Mouse (Mus musculus) heart, embryonic 10.5 days (tissue): Measurements from ENCODE around the gene Sfrp5. TPM values are rescaled to one million over a fixed set of nuclear protein-coding genes. Genes with fewer than 3 reads are reported as not detected.

Experiments
- DNase-seq: peaks from one replicate; pipeline ENCODE4 v3.0.0-alpha.2; 2017; ENCODE audit warnings: low spot score
- H3K27ac ChIP-seq: fragments of 300-500 bp; sonication (generic); 2 replicates; pipeline ENCODE4 v1.5.1; 2016; ENCODE audit warnings: mild to moderate bottlenecking
- H3K27me3 ChIP-seq: fragments of 300-500 bp; sonication (generic); 2 replicates; pipeline ENCODE4 v1.6.1; 2016; ENCODE audit warnings: mild to moderate bottlenecking; ENCODE audit not compliant: poor library complexity, insufficient read depth, severe bottlenecking
- H3K36me3 ChIP-seq: fragments of 300-500 bp; sonication (generic); 2 replicates; pipeline ENCODE4 v1.6.1; 2016; ENCODE audit warnings: mild to moderate bottlenecking, moderate library complexity
- H3K4me1 ChIP-seq: fragments of 300-500 bp; sonication (generic); 2 replicates; pipeline ENCODE4 v1.6.1; 2016; ENCODE audit warnings: mild to moderate bottlenecking
- H3K4me3 ChIP-seq: fragments of 300-500 bp; sonication (generic); 2 replicates; pipeline ENCODE4 v1.5.1; 2016; ENCODE audit warnings: mild to moderate bottlenecking, moderate library complexity
- H3K9me3 ChIP-seq: fragments of 300-500 bp; sonication (generic); 2 replicates; pipeline ENCODE4 v1.6.1; 2016; ENCODE audit warnings: mild to moderate bottlenecking, moderate library complexity
- WGBS: fragments of 180-500 bp; shearing (Covaris S2); methylation state at CpG from one replicate; pipeline ENCODE4 v1.1.7; 2016; 5-methylcytosine and 5-hydroxymethylcytosine counted together
- polyA plus RNA-seq: library from polyadenylated mRNA; unstranded; fragments of >200 nt; fragmentation: Nextera tagmentation; extraction: Ambion mirVana; gene quantifications from 2 replicates; pipeline ENCODE4 v1.2.1, GENCODE M21; 2016

The Sfrp5 gene
- 7.9 and 18.6 TPM in 2 replicates for polyA plus RNA-seq

DNA sequence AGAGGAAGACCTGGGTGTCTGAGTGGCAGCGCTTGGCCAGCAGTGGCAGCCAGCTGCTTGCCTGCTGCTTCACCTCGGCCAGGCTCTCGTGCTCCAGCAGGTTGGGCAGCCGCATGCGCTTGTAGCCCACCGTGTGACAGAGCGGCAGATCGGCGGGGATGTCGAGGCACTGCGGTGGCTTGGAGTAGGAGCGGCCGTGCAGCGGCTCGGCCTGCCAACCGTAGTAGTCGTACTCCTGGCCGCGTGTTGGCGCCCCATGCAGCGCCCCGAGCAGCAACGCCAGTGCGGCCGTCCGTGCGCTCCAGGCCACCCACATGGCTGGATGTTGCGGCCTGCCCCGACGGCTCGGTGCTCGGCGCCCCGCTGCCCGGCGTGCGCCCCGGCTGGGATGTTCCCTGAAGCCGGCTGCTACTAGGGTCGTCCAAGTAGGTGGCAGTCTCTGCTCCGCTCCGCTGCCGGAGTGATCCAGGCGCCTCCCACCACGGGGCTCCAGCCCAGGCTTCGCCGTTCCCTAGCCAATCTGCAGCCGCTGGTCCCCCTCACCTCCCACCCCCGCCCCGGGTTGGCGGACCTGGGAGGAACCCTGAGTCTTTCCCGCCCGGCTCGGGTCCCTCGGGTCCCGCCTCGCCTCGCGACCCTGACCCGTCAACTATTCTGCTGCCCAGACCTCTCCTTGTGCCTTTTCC lies at the start of gene Sfrp5:
TSS of gene Sfrp5 (minus strand) at position 557 of the 686 bp plus-strand sequence.
- DNase-seq: no peak
- Histone ChIP-seq H3K4me3 (peak within 1 kb of the TSS; percentile 53), H3K36me3 (no peaks in the 10 kb centered on the region), H3K4me1 (peaks cover 37% of the 10 kb centered on the region), H3K27ac (peak within 1 kb of the TSS; percentile 9; the same call in 1 of the 2 replicates), H3K27me3 (peaks cover 71% of the 10 kb centered on the region), H3K9me3 (no peaks in the 10 kb centered on the region)
- under 1% methylated on average over 60 of the region's 60 CpGs for WGBS

DNA sequence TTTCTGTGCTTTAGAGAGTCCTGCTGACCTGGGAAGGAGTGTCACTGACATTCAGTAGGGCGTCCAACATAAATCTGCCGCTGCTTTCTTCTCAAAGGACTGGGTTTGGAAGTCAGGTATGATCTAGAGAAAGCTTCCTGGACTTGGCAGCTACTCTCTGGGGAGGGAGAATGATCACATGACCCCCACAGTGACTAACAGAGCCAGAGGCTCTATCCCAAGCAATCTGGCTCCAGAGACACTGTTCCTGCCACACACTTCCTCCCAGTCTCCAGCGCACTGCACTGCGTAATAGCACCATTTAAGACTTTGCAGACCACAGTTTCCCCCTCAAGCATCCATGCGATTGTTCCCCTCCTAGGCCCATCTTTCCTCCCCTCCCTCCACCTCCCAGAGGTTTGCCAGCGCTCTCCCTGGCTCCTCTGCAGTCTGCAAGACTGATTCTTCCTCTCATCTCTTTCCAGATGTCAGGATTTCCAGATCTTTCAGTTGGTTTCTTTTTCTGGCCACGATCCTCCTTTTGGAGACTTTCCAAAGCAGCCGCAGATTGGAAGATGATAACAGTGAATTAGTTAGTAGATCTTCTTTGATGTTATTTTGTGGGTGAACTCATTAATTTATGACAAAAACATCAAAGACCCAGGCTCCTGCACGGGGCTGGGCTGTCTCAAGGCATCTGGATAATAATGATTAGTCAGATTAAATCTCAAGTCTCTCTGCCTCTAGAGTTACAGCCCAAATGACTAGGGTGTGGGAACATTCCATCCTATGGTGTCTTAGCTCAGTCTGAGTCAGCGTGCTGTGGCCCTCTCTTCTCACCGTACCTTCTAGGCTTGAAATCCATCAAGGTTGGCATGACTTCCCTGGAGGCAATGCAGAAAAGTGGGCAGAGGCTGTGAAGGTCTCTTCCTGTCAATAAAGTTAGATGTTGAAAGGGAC lies 48.2 kb upstream of the Sfrp5 start:
- Histone ChIP-seq H3K27ac (no peak overlapping the region), H3K4me3 (no peak overlapping the region), H3K27me3 (peaks cover 40% of the 10 kb centered on the region), H3K36me3 (no peaks in the 10 kb centered on the region), H3K9me3 (no peaks in the 10 kb centered on the region), H3K4me1 (peaks cover 10% of the 10 kb centered on the region)
- DNase-seq: no peak
- 64% methylated on average over 11 of the region's 11 CpGs for WGBS

DNA sequence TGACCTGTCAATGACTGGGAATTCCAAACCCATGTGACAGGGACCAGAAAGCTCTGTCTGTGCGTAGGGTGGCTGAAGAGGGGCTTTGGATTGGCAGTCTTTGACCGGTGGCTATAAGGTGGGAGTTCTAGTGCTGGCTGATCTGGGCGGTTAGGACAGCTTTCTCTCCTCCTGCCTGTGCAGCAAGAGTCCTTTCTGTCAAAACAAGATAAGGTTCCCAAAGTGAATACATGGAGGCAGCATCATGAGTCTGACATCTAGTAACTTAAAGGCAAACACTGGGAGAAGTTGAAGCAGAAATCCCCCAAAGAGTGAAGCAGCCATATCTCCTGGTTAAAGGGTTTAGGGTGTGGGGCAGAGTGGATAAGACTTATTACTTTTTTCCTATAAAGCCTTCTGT lies 45.5 kb upstream of the Sfrp5 start, which contains the start of gene Golga7b:
TSS of gene Golga7b (plus strand) at position 56 of the 400 bp plus-strand sequence.
- H3K27me3 ChIP-seq: peaks cover 18% of the 10 kb centered on the region; the same call in 1 of the 2 replicates
- H3K9me3 ChIP-seq: no peaks in the 10 kb centered on the region
- DNase-seq: no peak
- no peaks in the 10 kb centered on the region for H3K36me3 ChIP-seq
- H3K4me3 ChIP-seq: no peak within 1 kb of the TSS
- H3K4me1 ChIP-seq: peaks cover 11% of the 10 kb centered on the region
- WGBS: 40% methylated on average over 3 of the region's 3 CpGs
- no peak within 1 kb of the TSS for H3K27ac ChIP-seq

DNA sequence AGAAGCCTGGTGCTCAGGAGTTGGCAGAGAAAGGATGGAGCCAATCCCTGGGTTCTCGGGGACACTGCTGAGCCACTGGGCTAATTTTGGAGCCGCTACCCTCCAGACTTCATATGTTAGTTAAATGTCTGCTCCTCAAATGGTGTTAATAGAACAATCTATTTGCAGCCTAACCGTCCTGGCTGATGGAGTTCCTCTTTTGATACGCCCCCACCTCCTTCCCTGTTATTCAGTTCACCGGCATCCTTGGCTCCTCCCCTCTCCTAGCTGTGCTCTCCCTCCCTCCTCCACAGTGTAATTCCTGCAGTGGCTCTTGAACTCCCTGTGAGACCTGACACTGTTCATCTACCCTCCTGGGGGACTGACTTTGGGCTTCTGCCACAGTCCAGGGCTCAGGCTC lies 44.6 kb upstream of the Sfrp5 start:
- Histone ChIP-seq H3K4me3 (no peak overlapping the region), H3K27me3 (peaks cover 18% of the 10 kb centered on the region; the same call in 1 of the 2 replicates), H3K9me3 (no peaks in the 10 kb centered on the region), H3K4me1 (peaks cover 17% of the 10 kb centered on the region), H3K27ac (no peak overlapping the region), H3K36me3 (no peaks in the 10 kb centered on the region)
- 51% methylated on average over 5 of the region's 5 CpGs for WGBS
- no peak for DNase-seq

DNA sequence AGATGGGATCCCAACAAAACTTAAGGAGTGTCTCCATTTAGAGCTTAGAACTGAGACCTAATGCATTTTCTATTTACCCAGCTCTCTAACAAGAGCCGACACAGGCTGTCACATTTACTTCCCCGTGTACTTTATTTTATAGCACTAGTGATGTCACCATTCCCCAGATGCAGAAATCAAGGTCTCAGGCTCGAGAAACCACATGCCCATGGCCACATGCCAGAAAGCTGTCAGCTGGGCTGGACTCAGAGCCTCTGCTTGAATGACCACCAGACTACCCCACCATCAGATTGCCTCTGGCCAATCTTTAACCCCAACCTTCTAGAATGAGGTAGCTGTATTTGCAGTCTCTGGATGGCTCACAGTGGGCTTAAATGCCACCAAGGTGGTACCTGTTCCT lies 41.3 kb upstream of the Sfrp5 start:
- no peaks in the 10 kb centered on the region for H3K36me3 ChIP-seq
- no peak overlapping the region for H3K4me3 ChIP-seq
- no peaks in the 10 kb centered on the region for H3K9me3 ChIP-seq
- 70% methylated on average over 3 of the region's 3 CpGs for WGBS
- H3K27ac ChIP-seq: no peak overlapping the region
- peaks cover 29% of the 10 kb centered on the region for H3K4me1 ChIP-seq
- H3K27me3 ChIP-seq: peaks cover 18% of the 10 kb centered on the region; the same call in 1 of the 2 replicates
- DNase-seq: no peak

DNA sequence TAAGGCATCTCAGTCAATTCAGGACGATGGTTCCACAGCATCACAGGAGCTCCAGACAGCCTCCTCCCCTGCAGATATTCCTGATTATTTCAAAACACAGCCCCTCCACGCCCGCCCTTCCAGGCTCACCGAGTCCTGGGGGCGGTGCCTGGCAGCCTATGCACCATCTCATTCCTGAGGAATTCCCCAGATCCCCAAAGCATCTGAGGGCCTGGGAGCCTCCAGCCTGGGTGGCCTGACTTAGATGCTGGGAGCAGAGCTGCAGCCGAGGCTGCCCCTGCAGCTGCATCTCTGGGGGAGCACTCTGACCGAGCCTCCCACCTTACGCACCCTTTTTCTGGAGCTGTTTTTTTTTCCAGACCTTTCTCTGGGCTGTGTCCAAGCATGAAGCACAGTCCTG lies 38.8 kb upstream of the Sfrp5 start:
- Histone ChIP-seq H3K9me3 (no peaks in the 10 kb centered on the region), H3K36me3 (no peaks in the 10 kb centered on the region), H3K27ac (no peak overlapping the region), H3K4me1 (peaks cover 30% of the 10 kb centered on the region), H3K27me3 (0 out of 2 replicates have a peak, but pooled peaks cover 4% of the 10 kb centered on the region), H3K4me3 (no peak overlapping the region)
- 42% methylated on average over 8 of the region's 8 CpGs for WGBS
- DNase-seq: no peak

DNA sequence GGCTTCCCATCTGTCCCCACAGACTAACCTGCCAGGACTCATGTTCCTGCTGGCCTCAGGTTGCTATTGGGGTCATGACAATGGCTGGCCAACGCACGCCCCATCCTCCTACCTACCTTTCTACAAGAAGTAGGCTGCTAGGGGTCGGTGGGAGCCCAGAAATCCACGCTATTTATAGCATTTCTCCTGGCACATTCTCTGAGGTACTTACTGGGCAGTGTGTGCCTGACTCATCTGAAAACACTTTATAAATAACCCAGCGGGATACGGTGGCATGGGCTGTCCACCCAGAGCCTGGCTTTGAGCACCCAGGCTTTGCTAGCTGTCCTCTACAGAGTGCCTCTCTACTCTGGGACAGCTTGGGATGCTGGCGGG lies 36.3 kb upstream of the Sfrp5 start:
- peak overlapping the region; percentile 31 for H3K4me3 ChIP-seq
- H3K4me1 ChIP-seq: peaks cover 30% of the 10 kb centered on the region
- no peaks in the 10 kb centered on the region for H3K9me3 ChIP-seq
- no peaks in the 10 kb centered on the region for H3K36me3 ChIP-seq
- H3K27me3 ChIP-seq: no peaks in the 10 kb centered on the region
- DNase-seq: no peak
- 39% methylated on average over 7 of the region's 7 CpGs for WGBS
- H3K27ac ChIP-seq: peak overlapping the region; percentile 68

DNA sequence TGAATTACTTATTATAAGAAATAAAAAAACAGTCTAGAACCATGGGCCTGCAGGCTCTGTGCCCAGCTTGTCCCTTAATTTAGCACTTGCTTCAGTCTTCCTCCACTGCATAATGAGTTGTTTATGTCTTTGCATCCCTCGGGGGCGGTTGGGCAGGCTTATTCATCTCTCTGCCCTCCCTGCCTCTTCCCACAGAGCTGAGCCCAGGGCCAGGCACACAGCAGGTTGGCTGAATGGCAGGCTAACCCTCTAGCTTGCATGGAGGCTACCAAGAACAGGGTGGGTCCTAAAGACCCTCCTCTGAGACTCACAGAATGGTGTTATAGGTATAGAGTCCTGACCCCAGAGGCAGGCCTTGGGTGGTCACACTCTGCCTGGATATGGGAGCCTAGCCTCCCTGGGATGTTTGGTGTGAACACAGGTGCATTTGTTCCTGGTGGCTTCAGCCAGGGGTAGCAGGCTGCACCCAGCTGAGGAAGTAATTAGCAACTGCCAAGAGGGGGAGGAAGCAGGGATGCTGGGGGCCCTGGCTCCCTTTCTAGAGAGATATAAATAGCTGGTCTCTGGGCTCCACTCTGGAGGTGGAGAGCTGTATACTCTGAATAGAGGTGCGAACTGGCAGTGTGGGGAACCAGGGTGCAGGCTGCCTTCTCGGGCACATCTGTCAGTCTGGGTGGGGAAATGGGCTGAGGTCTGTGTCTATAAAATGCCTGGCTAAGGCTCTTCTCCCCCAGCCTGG lies 35.7 kb upstream of the Sfrp5 start:
- Histone ChIP-seq H3K4me1 (peaks cover 30% of the 10 kb centered on the region), H3K9me3 (no peaks in the 10 kb centered on the region), H3K4me3 (peak overlapping the region; percentile 31), H3K36me3 (no peaks in the 10 kb centered on the region), H3K27me3 (no peaks in the 10 kb centered on the region), H3K27ac (peak overlapping the region; percentile 68)
- no peak for DNase-seq
- 18% methylated on average over 4 of the region's 4 CpGs for WGBS

DNA sequence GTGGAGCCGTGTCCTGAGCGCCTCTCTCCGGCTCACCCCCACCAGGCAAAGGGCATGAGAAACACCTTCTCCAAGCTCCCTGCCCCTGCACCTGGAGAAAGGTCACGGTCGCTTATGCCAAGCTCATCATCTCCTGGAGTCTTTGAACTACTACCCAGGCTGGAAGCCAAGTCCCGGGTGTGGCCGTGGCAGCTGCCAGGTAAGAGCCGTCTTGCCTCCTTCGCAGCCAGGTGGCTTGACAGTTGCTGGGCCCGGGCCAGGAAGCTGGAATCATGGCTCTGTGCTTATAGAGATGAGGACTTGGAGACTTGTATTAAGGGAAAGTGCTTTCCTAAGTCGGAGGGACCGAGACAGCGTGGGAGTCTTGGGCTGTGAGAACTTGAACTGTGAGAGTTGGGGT lies 28.9 kb upstream of the Sfrp5 start:
- H3K27ac ChIP-seq: no peak overlapping the region
- no peaks in the 10 kb centered on the region for H3K9me3 ChIP-seq
- peaks cover 13% of the 10 kb centered on the region; the same call in 1 of the 2 replicates for H3K27me3 ChIP-seq
- no peak for DNase-seq
- WGBS: 90% methylated on average over 13 of the region's 13 CpGs
- no peak overlapping the region for H3K4me3 ChIP-seq
- H3K36me3 ChIP-seq: no peaks in the 10 kb centered on the region
- no peaks in the 10 kb centered on the region for H3K4me1 ChIP-seq

DNA sequence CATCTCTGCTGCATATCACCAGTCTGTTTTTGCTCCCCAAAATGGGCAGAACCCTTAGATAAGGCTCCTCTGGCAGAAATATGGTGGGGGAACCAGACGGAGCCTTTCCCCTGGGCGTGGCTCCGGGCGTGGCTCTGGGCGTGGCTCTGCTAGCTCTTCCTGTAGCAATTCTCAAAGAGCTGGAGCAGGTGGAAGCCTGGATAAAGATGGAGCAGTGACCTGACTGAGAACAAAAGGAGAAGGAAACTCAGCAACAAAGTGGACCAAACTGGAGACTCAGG lies 28.2 kb upstream of the Sfrp5 start:
- H3K36me3 ChIP-seq: no peaks in the 10 kb centered on the region
- H3K4me1 ChIP-seq: no peaks in the 10 kb centered on the region
- H3K27me3 ChIP-seq: peaks cover 16% of the 10 kb centered on the region; the same call in 1 of the 2 replicates
- 56% methylated on average over 5 of the region's 5 CpGs for WGBS
- no peak overlapping the region for H3K4me3 ChIP-seq
- DNase-seq: no peak
- H3K27ac ChIP-seq: no peak overlapping the region
- no peaks in the 10 kb centered on the region for H3K9me3 ChIP-seq

DNA sequence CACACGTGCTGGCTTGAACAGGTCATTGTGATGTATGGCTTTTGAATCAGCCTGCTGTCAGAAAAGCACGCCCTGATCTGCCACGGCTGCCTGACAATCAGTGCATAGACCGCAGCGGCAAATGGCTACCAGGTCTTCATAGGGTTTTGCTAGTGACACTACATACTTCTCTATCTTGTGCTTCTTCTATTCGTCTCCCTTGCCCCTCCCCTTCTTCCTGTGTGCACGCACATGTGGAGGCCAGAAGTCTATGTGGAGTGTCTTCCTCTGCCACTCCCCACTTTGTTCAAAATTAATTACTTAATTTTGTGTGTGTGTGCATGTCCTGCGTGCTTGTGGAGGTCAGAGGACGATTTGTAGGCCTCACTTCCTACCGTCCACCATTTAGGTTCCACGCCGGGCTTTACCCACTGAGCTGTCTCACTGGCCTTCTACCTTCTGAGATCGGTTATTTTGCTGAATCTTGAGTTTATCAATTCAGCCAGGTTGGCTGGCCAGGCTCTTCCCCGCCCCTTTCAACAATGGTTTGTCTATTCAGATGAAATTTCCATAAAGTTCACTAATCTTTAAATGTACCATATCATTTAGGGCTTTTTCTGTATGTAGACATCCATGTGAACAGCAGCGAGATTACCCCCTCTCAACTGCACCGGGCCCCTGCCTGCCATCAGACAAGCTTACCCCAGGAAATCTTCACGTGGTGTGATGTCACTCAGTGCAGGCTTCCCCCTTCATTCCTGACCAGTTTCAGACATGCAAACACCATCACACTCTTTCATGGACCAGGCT lies 27.6 kb upstream of the Sfrp5 start:
- no peak overlapping the region for H3K27ac ChIP-seq
- H3K36me3 ChIP-seq: no peaks in the 10 kb centered on the region
- DNase-seq: no peak
- 80% methylated on average over 17 of the region's 17 CpGs for WGBS
- H3K27me3 ChIP-seq: peaks cover 21% of the 10 kb centered on the region; the same call in 1 of the 2 replicates
- H3K4me3 ChIP-seq: no peak overlapping the region
- H3K4me1 ChIP-seq: no peaks in the 10 kb centered on the region
- no peaks in the 10 kb centered on the region for H3K9me3 ChIP-seq

DNA sequence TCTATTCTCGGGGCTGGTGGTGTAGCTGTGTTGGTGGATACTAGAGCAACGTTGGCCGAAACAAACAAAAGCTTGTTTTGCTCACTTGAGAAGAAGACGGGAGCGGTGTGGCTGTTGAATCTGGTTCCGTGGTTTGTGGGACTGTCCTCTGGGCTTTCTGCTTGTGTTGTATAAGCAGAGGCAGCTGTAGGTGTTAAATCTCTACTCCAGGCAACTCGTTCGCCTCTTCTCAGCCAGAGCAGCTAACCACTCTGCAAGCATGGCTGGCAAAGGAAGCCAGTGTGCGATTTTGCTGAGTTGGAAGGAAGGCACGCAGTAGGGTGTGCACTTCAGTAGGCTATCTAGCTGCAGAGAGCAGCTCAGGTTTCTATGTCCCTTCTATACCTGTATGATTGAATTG lies 24.4 kb upstream of the Sfrp5 start:
- DNase-seq: no peak
- Histone ChIP-seq H3K27ac (no peak overlapping the region), H3K9me3 (no peaks in the 10 kb centered on the region), H3K4me1 (no peaks in the 10 kb centered on the region), H3K36me3 (no peaks in the 10 kb centered on the region), H3K27me3 (peaks cover 25% of the 10 kb centered on the region; the same call in 1 of the 2 replicates), H3K4me3 (no peak overlapping the region)
- WGBS: 77% methylated on average over 10 of the region's 10 CpGs
